Mouse (Mus musculus) stomach, postnatal 0 days (tissue): ENCODE measurements around the gene Slc31a1. TPM values are rescaled to one million over a fixed set of nuclear protein-coding genes. Genes with fewer than 3 reads are reported as not detected.

Experiments
- ATAC-seq: fragments of 200-750 bp; cut with Nextera tagmentation; 2 replicates; pipeline ENCODE4 v1.8.0; 2017; ENCODE audit not compliant: low FRiP score, low TSS enrichment
- DNase-seq: peaks from one replicate; pipeline ENCODE4 v3.0.0-alpha.2; 2016; ENCODE audit warnings: low spot score
- H3K27ac ChIP-seq: fragments of 300-500 bp; sonication (generic); replicated peaks from 2 replicates; pipeline ENCODE4 v1.5.1; 2014; ENCODE audit warnings: mild to moderate bottlenecking, control low read depth
- H3K27me3 ChIP-seq: fragments of 300-500 bp; sonication (generic); 2 replicates; pipeline ENCODE4 v1.6.1; 2014; ENCODE audit warnings: low read length; ENCODE audit not compliant: control insufficient read depth, insufficient read depth
- H3K36me3 ChIP-seq: fragments of 300-500 bp; sonication (generic); 2 replicates; pipeline ENCODE4 v1.6.1; 2014; ENCODE audit warnings: low read length, mixed read lengths; ENCODE audit not compliant: control insufficient read depth, insufficient read depth
- H3K4me1 ChIP-seq: fragments of 300-500 bp; sonication (generic); replicated peaks from 2 replicates; pipeline ENCODE4 v1.6.1; 2014; ENCODE audit warnings: antibody characterized with exemption; ENCODE audit not compliant: control insufficient read depth, insufficient read depth
- H3K4me2 ChIP-seq: fragments of 300-500 bp; sonication (generic); replicated peaks from 2 replicates; pipeline ENCODE4 v1.6.1; 2014; ENCODE audit warnings: low read depth, mild to moderate bottlenecking, control low read depth, moderate library complexity
- H3K4me3 ChIP-seq: fragments of 300-500 bp; sonication (generic); 2 replicates; pipeline ENCODE4 v1.5.1; 2014; ENCODE audit warnings: low read depth, low read length, control low read depth
- H3K9ac ChIP-seq: fragments of 300-500 bp; sonication (generic); 2 replicates; pipeline ENCODE4 v1.6.1; 2014; ENCODE audit warnings: mild to moderate bottlenecking, low read length, control low read depth, mixed read lengths
- H3K9me3 ChIP-seq: fragments of 300-500 bp; sonication (generic); 2 replicates; pipeline ENCODE4 v1.6.1; 2016; ENCODE audit warnings: low read length; ENCODE audit not compliant: control insufficient read depth
- CTCF ChIP-seq: IDR thresholded peaks from 2 replicates; pipeline ENCODE4 v1.5.1; 2016; ENCODE audit warnings: antibody characterized with exemption, low read depth, mild to moderate bottlenecking, moderate library complexity
- EP300 ChIP-seq: optimal IDR thresholded peaks from 2 replicates; pipeline ENCODE3; 2016; ENCODE audit warnings: antibody characterized with exemption
- WGBS: fragments of 180-500 bp; shearing (Covaris S2); extraction: QIAGEN DNeasy Blood & Tissue Kit; methylation state at CpG from one replicate; pipeline ENCODE4 v1.1.7; 2014; 5-methylcytosine and 5-hydroxymethylcytosine counted together
- polyA plus RNA-seq: library from polyadenylated mRNA; unstranded; fragments of >200 nt; fragmentation: Nextera tagmentation; extraction: Ambion mirVana; gene quantifications from 2 replicates; pipeline ENCODE4 v1.2.1, GENCODE M21; 2015

Gene Slc31a1
- polyA plus RNA-seq, 1 experiment from 2014 or later = 51.4 TPM

DNA sequence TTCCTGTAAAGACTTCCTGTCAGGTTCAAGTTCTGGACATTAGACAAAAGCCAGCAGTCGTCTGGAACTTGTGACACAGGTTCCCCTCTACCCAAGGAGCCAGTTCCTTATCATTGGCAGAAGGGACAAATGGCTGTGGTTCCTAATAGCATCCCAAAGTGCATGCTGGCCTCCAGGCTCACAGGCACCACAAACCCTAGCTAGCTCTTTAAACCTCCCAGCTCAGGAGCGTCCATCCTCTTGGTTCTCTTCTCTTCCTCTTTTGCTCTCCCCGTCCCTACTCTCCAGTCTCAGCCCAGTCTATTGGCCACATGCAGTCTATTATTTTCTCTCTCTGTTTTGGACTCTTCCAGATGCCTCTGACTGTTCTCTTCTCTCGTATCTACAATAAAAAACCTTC, 79.3 kb downstream of the Slc31a1 start:
- Histone ChIP-seq H3K4me1 (no peaks in the 10 kb centered on the region), H3K9ac (no peak overlapping the region), H3K36me3 (no peaks in the 10 kb centered on the region), H3K4me3 (no peak overlapping the region), H3K4me2 (no peak overlapping the region), H3K27ac (no peak overlapping the region), H3K9me3 (no peaks in the 10 kb centered on the region), H3K27me3 (no peaks in the 10 kb centered on the region)
- no peak for TF ChIP-seq CTCF
- TF ChIP-seq EP300 = no peak
- no peak for DNase-seq
- 64% methylated on average over 4 of the region's 4 CpGs for WGBS
- ATAC-seq = no peak

- Histone ChIP-seq H3K9ac (no peak overlapping the region), H3K4me1 (no peaks in the 10 kb centered on the region), H3K27me3 (no peaks in the 10 kb centered on the region), H3K4me2 (no peak overlapping the region), H3K4me3 (no peak overlapping the region), H3K27ac (no peak overlapping the region), H3K36me3 (no peaks in the 10 kb centered on the region), H3K9me3 (no peaks in the 10 kb centered on the region)
- TF ChIP-seq CTCF (no peak), EP300 (no peak)
- no peak for ATAC-seq
- 81% methylated on average over 4 of the region's 4 CpGs for WGBS
- DNase-seq = no peak
Measured at GRCm38 (mm10) chr4:62440544-62440943, 80.0 kb downstream of the Slc31a1 start.

DNA sequence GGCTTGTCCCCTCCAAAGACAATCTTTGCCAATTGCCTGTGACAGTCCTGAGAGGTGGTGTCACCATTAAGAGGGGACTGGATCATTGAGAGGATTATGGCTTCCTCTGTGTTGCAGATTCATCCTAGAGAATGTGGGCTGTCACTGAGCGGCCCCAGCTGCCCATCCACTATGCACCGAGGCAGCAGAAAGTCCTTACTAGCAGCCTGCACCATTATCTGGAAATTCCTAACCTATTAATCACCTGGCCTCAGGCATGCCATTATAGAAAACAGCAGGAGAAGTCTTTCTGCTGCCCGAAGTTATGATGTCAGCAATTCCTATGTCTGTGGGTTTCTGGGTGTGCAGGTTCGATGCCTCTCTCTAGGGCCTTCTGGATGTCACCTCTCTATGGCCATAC, 80.5 kb downstream of the Slc31a1 start:
- no peaks in the 10 kb centered on the region for H3K36me3 ChIP-seq
- no peak overlapping the region for H3K9ac ChIP-seq
- H3K27me3 ChIP-seq = no peaks in the 10 kb centered on the region
- H3K4me2 ChIP-seq = no peak overlapping the region
- no peaks in the 10 kb centered on the region for H3K4me1 ChIP-seq
- no peak for TF ChIP-seq CTCF
- TF ChIP-seq EP300 = no peak
- no peak overlapping the region for H3K4me3 ChIP-seq
- H3K27ac ChIP-seq = no peak overlapping the region
- no peak for ATAC-seq
- WGBS = 70% methylated on average over 4 of the region's 4 CpGs
- DNase-seq = no peak
- H3K9me3 ChIP-seq = no peaks in the 10 kb centered on the region

Other genes starting within 250 kb of the Slc31a1 start
- gene Mup21, start 209.9 kb upstream of the Slc31a1 start, polyA plus RNA-seq = not detected in 2 replicates
- 2.9 and 3.2 TPM in 2 replicates for gene Zfp37, start 129.7 kb upstream of the Slc31a1 start, polyA plus RNA-seq
- 32.6 and 35.7 TPM in 2 replicates for gene Slc31a2, start 98.2 kb upstream of the Slc31a1 start, polyA plus RNA-seq
- 15.0 and 16.2 TPM in 2 replicates for gene Fkbp15, start 179 bp upstream of the Slc31a1 start, polyA plus RNA-seq
- 83.6 and 91.5 TPM in 2 replicates for gene Cdc26, start 47.9 kb downstream of the Slc31a1 start, polyA plus RNA-seq
- gene Prpf4, start 48.1 kb downstream of the Slc31a1 start, polyA plus RNA-seq = 7.5 and 7.6 TPM in 2 replicates
- 0.23 and 0.24 TPM in 2 replicates for gene Rnf183, start 74.5 kb downstream of the Slc31a1 start, polyA plus RNA-seq
- 2.3 and 2.7 TPM in 2 replicates for gene Wdr31, start 110.2 kb downstream of the Slc31a1 start, polyA plus RNA-seq
- 32.5 and 38.1 TPM in 2 replicates for gene Bspry, start 119.3 kb downstream of the Slc31a1 start, polyA plus RNA-seq
- gene Hdhd3, start 142.7 kb downstream of the Slc31a1 start, polyA plus RNA-seq = 23.5 and 26.0 TPM in 2 replicates
- gene Alad, start 159.2 kb downstream of the Slc31a1 start, polyA plus RNA-seq = 161 and 178 TPM in 2 replicates
- gene Pole3, start 164.3 kb downstream of the Slc31a1 start, polyA plus RNA-seq = 52.4 and 55.5 TPM in 2 replicates
- gene 4933430I17Rik, start 164.6 kb downstream of the Slc31a1 start, polyA plus RNA-seq = 0.18 and 0.35 TPM in 2 replicates
- gene Rgs3, start 199.1 kb downstream of the Slc31a1 start, polyA plus RNA-seq = 26.4 and 30.0 TPM in 2 replicates